Mouse (Mus musculus) liver, adult 2 months (tissue): ENCODE data around the gene Blcap. TPM values are rescaled to one million over a fixed set of nuclear protein-coding genes. Genes with fewer than 3 reads are reported as not detected.

ENCODE experiments used
- DNase-seq: peaks from one replicate; pipeline ENCODE4 v3.0.0-alpha.2; 2011; ENCODE audit warnings: low read depth, low spot score; ENCODE audit errors: extremely low read depth
- H3K27ac ChIP-seq: fragments of 200-500 bp; replicated peaks from 2 replicates; pipeline ENCODE4 v1.5.1; 2012; ENCODE audit warnings: low read depth, mild to moderate bottlenecking, control low read depth, inconsistent platforms, low read length; ENCODE audit not compliant: insufficient read depth
- H3K27me3 ChIP-seq: fragments of 200-500 bp; 2 replicates; pipeline ENCODE4 v1.6.1; 2012; ENCODE audit warnings: mild to moderate bottlenecking, moderate library complexity, low read length, inconsistent platforms; ENCODE audit not compliant: control insufficient read depth, insufficient read depth
- H3K36me3 ChIP-seq: fragments of 200-500 bp; 2 replicates; pipeline ENCODE4 v1.6.1; 2012; ENCODE audit warnings: low read length, inconsistent platforms; ENCODE audit not compliant: control insufficient read depth, insufficient read depth
- H3K4me1 ChIP-seq: fragments of 200-500 bp; 2 replicates; pipeline ENCODE4 v1.6.1; 2011; ENCODE audit warnings: low read length; ENCODE audit not compliant: control insufficient read depth, insufficient read depth
- H3K4me3 ChIP-seq: fragments of 200-500 bp; 2 replicates; pipeline ENCODE4 v1.5.1; 2011; ENCODE audit warnings: low read depth, mild to moderate bottlenecking, control low read depth, low read length, moderate library complexity; ENCODE audit not compliant: insufficient read depth
- H3K79me2 ChIP-seq: fragments of 200-500 bp; 2 replicates; pipeline ENCODE4 v1.6.1; 2012; ENCODE audit warnings: inconsistent platforms, mild to moderate bottlenecking, low read length, moderate library complexity; ENCODE audit not compliant: control insufficient read depth, insufficient read depth
- H3K9ac ChIP-seq: fragments of 200-500 bp; 2 replicates; pipeline ENCODE4 v1.6.1; 2012; ENCODE audit warnings: low read depth, mild to moderate bottlenecking, control low read depth, inconsistent platforms, low read length
- CTCF ChIP-seq: fragments of 200-500 bp; IDR thresholded peaks from 2 replicates; pipeline ENCODE4 v1.5.1; 2011; ENCODE audit warnings: low read depth, low read length, control low read depth
- POLR2A ChIP-seq: fragments of 200-500 bp; IDR thresholded peaks from 2 replicates; pipeline ENCODE4 v1.6.1; 2011; ENCODE audit warnings: low read length, control low read depth; ENCODE audit not compliant: insufficient read depth; ENCODE audit errors: extremely low read depth
- WGBS: fragments of 180-500 bp; shearing (Covaris S2); methylation state at CpG from one replicate; pipeline ENCODE4 v1.1.7; 2018; 5-methylcytosine and 5-hydroxymethylcytosine counted together
- polyA plus RNA-seq: library from polyadenylated mRNA; depleted of rRNA; stranded (reverse); fragments of >200 nt; gene quantifications from 2 replicates; pipeline ENCODE4 v1.2.3, GENCODE M21; 2012
- total RNA-seq: library from RNA; depleted of rRNA; stranded (reverse); fragments of >200 nt; gene quantifications from 2 replicates; pipeline ENCODE4 v1.2.3, GENCODE M21; 2014

Gene Blcap
- total and polyA plus RNA-seq, 2 experiments = 14.1 to 37.9 TPM

- no peak overlapping the region for H3K27ac ChIP-seq
- H3K27me3 ChIP-seq = no peaks in the 10 kb centered on the region
- no peak for DNase-seq
- no peak overlapping the region for H3K4me3 ChIP-seq
- peaks cover 3% of the 10 kb centered on the region; the same call in 1 of the 2 replicates for H3K36me3 ChIP-seq
- no peak overlapping the region for H3K9ac ChIP-seq
- no peaks in the 10 kb centered on the region; the same call in 1 of the 2 replicates for H3K4me1 ChIP-seq
- no peaks in the 10 kb centered on the region for H3K79me2 ChIP-seq
- TF ChIP-seq CTCF = no peak
- no peak for TF ChIP-seq POLR2A
- 48% methylated on average over 4 of the region's 4 CpGs for WGBS
These were observed 28.7 kb downstream of the Blcap start for GRCm38 (mm10) chr2:157542415-157542814.

- Histone ChIP-seq H3K4me1 (peaks cover 1% of the 10 kb centered on the region; the same call in 1 of the 2 replicates), H3K27me3 (no peaks in the 10 kb centered on the region), H3K79me2 (no peaks in the 10 kb centered on the region), H3K27ac (no peak overlapping the region), H3K4me3 (no peak overlapping the region), H3K36me3 (no peaks in the 10 kb centered on the region; the same call in 1 of the 2 replicates), H3K9ac (no peak overlapping the region)
- WGBS = 82% methylated on average over 8 of the region's 8 CpGs
- TF ChIP-seq POLR2A (no peak), CTCF (no peak)
- no peak for DNase-seq
These were observed 29.4 kb downstream of the Blcap start for GRCm38 (mm10) chr2:157541631-157542030.

- no peak for TF ChIP-seq POLR2A
- TF ChIP-seq CTCF = no peak
- no peaks in the 10 kb centered on the region; the same call in 1 of the 2 replicates for H3K36me3 ChIP-seq
- 62% methylated on average over 9 of the region's 9 CpGs for WGBS
- no peak overlapping the region for H3K4me3 ChIP-seq
- DNase-seq = no peak
- peaks cover 1% of the 10 kb centered on the region; the same call in 1 of the 2 replicates for H3K4me1 ChIP-seq
- no peak overlapping the region for H3K9ac ChIP-seq
- H3K79me2 ChIP-seq = no peaks in the 10 kb centered on the region
- H3K27me3 ChIP-seq = no peaks in the 10 kb centered on the region
- no peak overlapping the region for H3K27ac ChIP-seq
These were observed 30.0 kb downstream of the Blcap start for GRCm38 (mm10) chr2:157540953-157541569.

GRCm38 (mm10) chr2:157540073-157540952, 30.8 kb downstream of the Blcap start:
- H3K27me3 ChIP-seq = no peaks in the 10 kb centered on the region
- WGBS = 65% methylated on average over 24 of the region's 24 CpGs
- H3K27ac ChIP-seq = no peak overlapping the region
- no peaks in the 10 kb centered on the region for H3K79me2 ChIP-seq
- TF ChIP-seq CTCF (no peak), POLR2A (no peak)
- no peaks in the 10 kb centered on the region; the same call in 1 of the 2 replicates for H3K36me3 ChIP-seq
- no peak overlapping the region for H3K9ac ChIP-seq
- DNase-seq = no peak
- H3K4me1 ChIP-seq = peaks cover 1% of the 10 kb centered on the region; the same call in 1 of the 2 replicates
- H3K4me3 ChIP-seq = no peak overlapping the region

GRCm38 (mm10) chr2:157537118-157537517, 34.0 kb downstream of the Blcap start:
- no peak overlapping the region for H3K4me3 ChIP-seq
- TF ChIP-seq CTCF (no peak), POLR2A (no peak)
- WGBS = 69% methylated on average over 7 of the region's 7 CpGs
- H3K4me1 ChIP-seq = 0 out of 2 replicates have a peak, but pooled peaks cover 1% of the 10 kb centered on the region
- H3K36me3 ChIP-seq = no peaks in the 10 kb centered on the region; the same call in 1 of the 2 replicates
- H3K79me2 ChIP-seq = no peaks in the 10 kb centered on the region
- H3K9ac ChIP-seq = no peak overlapping the region
- no peaks in the 10 kb centered on the region for H3K27me3 ChIP-seq
- no peak for DNase-seq
- H3K27ac ChIP-seq = no peak overlapping the region
